Mouse (Mus musculus) CH12.LX (cell line): ENCODE data around the gene Pate2.
A peak's percentile ranks its signal among the peaks of the same experiment; 100 is the strongest.

Experiments used
- CHD1 ChIP-seq: IDR thresholded peaks from 2 replicates; pipeline ENCODE4 v1.6.1; 2012; ENCODE audit warnings: low read depth, low read length, improper control_type of control experiment, inconsistent platforms
- CTCF ChIP-seq, 2 experiments: IDR thresholded peaks in 1 of 2; conservative IDR thresholded peaks in 1 of 2; 2 replicates each; pipeline ENCODE4 v1.5.1; 2011 to 2012; ENCODE audit warnings: low read depth in 2 of 2, low read length in 2 of 2, improper control_type of control experiment in 1 of 2, inconsistent platforms in 1 of 2, mild to moderate bottlenecking in 1 of 2, moderate library complexity in 1 of 2
- EP300 ChIP-seq: IDR thresholded peaks from 2 replicates; pipeline ENCODE4 v1.6.1; 2011; ENCODE audit warnings: low read length, improper control_type of control experiment
- HCFC1 ChIP-seq: IDR thresholded peaks from 2 replicates; pipeline ENCODE4 v1.6.1; 2012; ENCODE audit warnings: low read depth, mild to moderate bottlenecking, inconsistent platforms, low read length, improper control_type of control experiment
- JUND ChIP-seq: conservative IDR thresholded peaks from 2 replicates; pipeline ENCODE4 v1.6.1; 2011; ENCODE audit warnings: low read depth, low read length, improper control_type of control experiment
- MAX ChIP-seq: IDR thresholded peaks from 2 replicates; pipeline ENCODE4 v1.6.1; 2011; ENCODE audit warnings: low read length, improper control_type of control experiment
- MAZ ChIP-seq: IDR thresholded peaks from 2 replicates; pipeline ENCODE4 v1.6.1; 2012; ENCODE audit warnings: low read depth, mild to moderate bottlenecking, inconsistent platforms, low read length, improper control_type of control experiment, moderate library complexity
- MXI1 ChIP-seq: IDR thresholded peaks from 2 replicates; pipeline ENCODE4 v1.6.1; 2011; ENCODE audit warnings: mild to moderate bottlenecking, low read depth, low read length, improper control_type of control experiment
- POLR2A ChIP-seq: IDR thresholded peaks from 2 replicates; pipeline ENCODE4 v1.6.1; 2011; ENCODE audit warnings: low read depth, mild to moderate bottlenecking, improper control_type of control experiment, low read length
- TCF12 ChIP-seq: IDR thresholded peaks from 2 replicates; pipeline ENCODE4 v1.6.1; 2014; ENCODE audit warnings: low read depth, mild to moderate bottlenecking, inconsistent platforms, low read length, improper control_type of control experiment
- ZNF384 ChIP-seq: IDR thresholded peaks from 2 replicates; pipeline ENCODE4 v1.6.1; 2012; ENCODE audit warnings: low read depth, low read length, improper control_type of control experiment, inconsistent platforms

DNA sequence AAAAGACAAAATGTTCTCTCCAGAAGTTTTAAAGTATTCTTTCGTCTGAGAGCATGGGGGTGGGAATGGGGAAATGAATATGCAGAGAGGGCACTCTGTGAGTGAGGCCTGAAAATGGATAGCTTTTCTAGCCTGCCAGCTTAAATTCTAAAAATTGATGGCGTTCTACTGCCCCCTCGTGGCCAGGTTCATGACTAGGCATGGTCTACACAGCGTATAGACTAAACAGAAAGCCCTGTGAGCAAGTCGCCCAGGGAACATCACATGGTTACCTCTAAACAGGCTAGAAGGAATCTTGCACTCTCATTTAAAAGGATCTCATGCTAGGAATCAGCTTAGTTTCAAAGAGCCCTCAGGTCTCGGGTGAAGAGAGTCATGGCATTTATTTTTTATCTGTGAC, 28.6 kb upstream of the Pate2 start:
- TF ChIP-seq MXI1: 0 out of 2 replicates have a peak, but pooled peaks have one; percentile 25
- TF ChIP-seq CHD1: no peak
- TF ChIP-seq EP300: no peak
- TF ChIP-seq TCF12: no peak
- no peak for TF ChIP-seq HCFC1
- TF ChIP-seq CTCF (conservative IDR thresholded peaks at IDR 0.05 in 1 of 2, IDR thresholded peaks at IDR 0.05 in 1 of 2; ENCODE audit: low read depth in 2 of 2, low read length in 2 of 2): peak; percentile 61 to 91
- TF ChIP-seq ZNF384: no peak
- peak; percentile 56 for TF ChIP-seq MAX
- TF ChIP-seq POLR2A: no peak
- TF ChIP-seq MAZ: no peak
- TF ChIP-seq JUND: no peak
